ENCODE assay signal across 27 mouse cellular contexts in genomic region chr12:72785183-72785930, GRCm38 (mm10). TPM values are rescaled to one million over a fixed set of nuclear protein-coding genes. Genes with fewer than 3 reads are reported as not detected.
DNase-seq lines count a peak whose midpoint lies in the region; ATAC-seq and TF ChIP-seq lines count a peak whose summit lies in the region.
"Had no signal": no experiment of that assay in that cellular context is flagged by ENCODE, and none has a peak within 500 bp of the region (broad histone marks: within the 10 kb centered on the region; RNA-seq: fewer than 3 reads in every experiment).

No protein-coding gene starts in this region.

- H3K27ac ChIP-seq in kidney, adult 2 months (ENCODE audit: insufficient read depth, low read depth, low read length) = no peak overlapping the region
- no peak overlapping the region for H3K27ac ChIP-seq in kidney, embryonic 15.5 days
- peak overlapping the region; percentile 14; the same call in 1 of the 2 replicates for H3K27ac ChIP-seq in brown adipose tissue, adult 24 weeks (replicated peaks; ENCODE audit: low read depth, low read length)
- H3K27ac ChIP-seq in intestine, postnatal 0 days (ENCODE audit: low read depth, low read length) = peak overlapping the region; percentile 51
- H3K27ac ChIP-seq: embryonic facial prominence, embryonic 10.5 days; embryonic facial prominence, embryonic 15.5 days; forebrain, embryonic 12.5 days; layer of hippocampus, adult 2 months; left cerebral cortex, adult 2 months; limb, embryonic 13.5 days; liver, embryonic 15.5 days; neural tube, embryonic 12.5 days had no signal

- no peak overlapping the region for H3K4me3 ChIP-seq in kidney, adult 2 months (ENCODE audit: insufficient read depth, low read depth, low read length)
- H3K4me3 ChIP-seq in kidney, embryonic 15.5 days (replicated peaks) = no peak overlapping the region
- no peak overlapping the region for H3K4me3 ChIP-seq in brown adipose tissue, adult 24 weeks (ENCODE audit: insufficient read depth, low read depth, low read length)
- H3K4me3 ChIP-seq in intestine, postnatal 0 days (ENCODE audit: low read depth, low read length) = no peak overlapping the region
- H3K4me3 ChIP-seq: embryonic facial prominence, embryonic 10.5 days; embryonic facial prominence, embryonic 15.5 days; forebrain, embryonic 12.5 days; layer of hippocampus, adult 2 months; left cerebral cortex, adult 2 months; limb, embryonic 13.5 days; liver, embryonic 15.5 days; myocyte; neural tube, embryonic 12.5 days had no signal

- DNase-seq in kidney, adult 2 months = peak; percentile 78
- peak; percentile 50 to 72 for DNase-seq in kidney, postnatal 36 days
- no peak for DNase-seq in embryo, embryonic 10.5 days (ENCODE audit: low spot score)
- DNase-seq: adrenal gland, postnatal 10 days; cerebellum, adult 11-12 months; cerebellum, postnatal 10 days; forebrain, postnatal 0 days; heart, postnatal 14 days; lung, postnatal 36 days; right cerebral cortex, postnatal 4 days; thymus, postnatal 4 days had no signal

- TF ChIP-seq POLR2A in kidney, adult 2 months (IDR thresholded peaks at IDR 0.05; ENCODE audit: low read depth, low read length) = no peak

- no peak for ATAC-seq in kidney, embryonic 15.5 days (replicated peaks; ENCODE audit: low FRiP score)
- peak; percentile 96 for ATAC-seq in intestine, postnatal 0 days
- ATAC-seq in cerebellum, adult (ENCODE audit: insufficient number of reproducible peaks, low FRiP score, low TSS enrichment) = no peak
- ATAC-seq: forebrain, postnatal 0 days; hindbrain, embryonic 16.5 days; Patski had no signal

- TF ChIP-seq CTCF in kidney, adult 2 months (conservative IDR thresholded peaks at IDR 0.05; ENCODE audit: insufficient read depth, insufficient read length, low read depth, low read length) = no peak
- TF ChIP-seq CTCF in intestine, postnatal 0 days (IDR thresholded peaks at IDR 0.05; ENCODE audit: low read depth) = no peak

- H3K4me2 ChIP-seq in kidney, embryonic 15.5 days = no peak overlapping the region
- H3K4me2 ChIP-seq in intestine, postnatal 0 days (replicated peaks; ENCODE audit: low read depth) = no peak overlapping the region
- H3K4me2 ChIP-seq: embryonic facial prominence, embryonic 15.5 days; forebrain, embryonic 12.5 days; limb, embryonic 13.5 days; liver, embryonic 15.5 days; midbrain, embryonic 11.5 days; neural tube, embryonic 12.5 days had no signal

- WGBS in kidney, adult 2 months = 81% methylated on average over 6 of the region's 6 CpGs
- WGBS in kidney, embryonic 15.5 days = 93% methylated on average over 6 of the region's 6 CpGs
- WGBS in intestine, postnatal 0 days = 44% methylated on average over 6 of the region's 6 CpGs

- no peak overlapping the region for H3K9ac ChIP-seq in kidney, embryonic 15.5 days
- H3K9ac ChIP-seq in intestine, postnatal 0 days (ENCODE audit: low read depth, low read length) = no peak overlapping the region
- H3K9ac ChIP-seq: embryonic facial prominence, embryonic 15.5 days; forebrain, embryonic 12.5 days; forebrain, postnatal 0 days; limb, embryonic 13.5 days; liver, embryonic 15.5 days; neural tube, embryonic 12.5 days had no signal

- H3K27me3 ChIP-seq in kidney, adult 2 months (replicated peaks; ENCODE audit: control insufficient read depth, insufficient read depth, low read length) = no peaks in the 10 kb centered on the region
- H3K27me3 ChIP-seq in kidney, embryonic 15.5 days = no peaks in the 10 kb centered on the region
- no peaks in the 10 kb centered on the region for H3K27me3 ChIP-seq in intestine, postnatal 0 days (replicated peaks; ENCODE audit: control insufficient read depth, insufficient read depth, low read length)
- H3K27me3 ChIP-seq: embryonic facial prominence, embryonic 15.5 days; forebrain, embryonic 12.5 days; limb, embryonic 13.5 days; liver, embryonic 15.5 days; neural tube, embryonic 12.5 days; Patski had no signal

- H3K9me3 ChIP-seq in kidney, embryonic 15.5 days (replicated peaks) = no peaks in the 10 kb centered on the region
- H3K9me3 ChIP-seq in intestine, postnatal 0 days (ENCODE audit: control insufficient read depth) = no peaks in the 10 kb centered on the region
- H3K9me3 ChIP-seq: embryonic facial prominence, embryonic 10.5 days; embryonic facial prominence, embryonic 15.5 days; forebrain, embryonic 12.5 days; limb, embryonic 13.5 days; liver, embryonic 15.5 days; neural tube, embryonic 12.5 days had no signal

- peaks cover 4% of the 10 kb centered on the region; the same call in 1 of the 2 replicates for H3K36me3 ChIP-seq in kidney, adult 2 months (ENCODE audit: control insufficient read depth, insufficient read depth, low read length)
- H3K36me3 ChIP-seq in kidney, embryonic 15.5 days = peaks cover 40% of the 10 kb centered on the region
- peaks cover 22% of the 10 kb centered on the region; the same call in 1 of the 2 replicates for H3K36me3 ChIP-seq in intestine, postnatal 0 days (ENCODE audit: control insufficient read depth, insufficient read depth)

- H3K4me1 ChIP-seq in kidney, adult 2 months (ENCODE audit: control insufficient read depth, insufficient read depth, low read length) = peaks cover 23% of the 10 kb centered on the region
- H3K4me1 ChIP-seq in kidney, embryonic 15.5 days = no peaks in the 10 kb centered on the region
- H3K4me1 ChIP-seq in brown adipose tissue, adult 24 weeks (ENCODE audit: control insufficient read depth, insufficient read depth, insufficient read length, low read length) = peaks cover 14% of the 10 kb centered on the region
- no peaks in the 10 kb centered on the region for H3K4me1 ChIP-seq in intestine, postnatal 0 days (replicated peaks; ENCODE audit: control insufficient read depth, insufficient read depth, low read length)
- H3K4me1 ChIP-seq: embryonic facial prominence, embryonic 10.5 days; embryonic facial prominence, embryonic 15.5 days; forebrain, embryonic 12.5 days; neural tube, embryonic 12.5 days had no signal

RNA-seq across cellular contexts. Expression of gene Ppm1a, which starts 28.1 kb away (rescaled TPM):
- 50.1 and 68.8 TPM in 2 replicates for polyA plus RNA-seq in kidney, adult 2 months (2012; rRNA removed)
- polyA plus RNA-seq in kidney, embryonic 15.5 days (2015; fragmentation: Nextera tagmentation; extraction: Ambion mirVana) = 43.0 and 43.8 TPM in 2 replicates
- polyA plus RNA-seq in brown adipose tissue, adult 24 weeks (2012; ENCODE audit: insufficient read depth, insufficient read length, missing spikeins) = 216 and 221 TPM in 2 replicates
- polyA plus RNA-seq in intestine, postnatal 0 days (2015; fragmentation: Nextera tagmentation; extraction: Ambion mirVana) = 73.1 and 73.8 TPM in 2 replicates

Comparison
In these comparisons a context has a peak if more than half of its experiments do, and no peak if none do; other contexts are left out.
1. H3K27ac ChIP-seq: peak in brown adipose tissue, adult 24 weeks (single experiment) and intestine, postnatal 0 days (single experiment); none in kidney, adult 2 months (single experiment) and kidney, embryonic 15.5 days (single experiment).